Mouse (Mus musculus): ENCODE measurements at regions not wholly inside any gene's neighbourhood (a gene's known extent, or its start where the extent isn't known, plus 50 kb on each side); places are given as distances from the start of the nearest gene placed in this dataset.

GRCm38 (mm10) chr13:37479182-37479691, 134.2 kb downstream of the Ly86 start:
- 76% methylated on average over 7 of the region's 7 CpGs for WGBS
- no peak overlapping the region for H3K27ac ChIP-seq (replicated peaks; ENCODE audit: low read depth, low read length)
- H3K9ac ChIP-seq (replicated peaks; ENCODE audit: low read length): no peak overlapping the region
- H3K4me2 ChIP-seq (ENCODE audit: low read depth, low read length): no peak overlapping the region
- ATAC-seq (replicated peaks; ENCODE audit: insufficient number of reproducible peaks, low FRiP score, low TSS enrichment, low read depth) (no peak), DNase-seq (ENCODE audit: low spot score) (no peak)
- H3K27me3 ChIP-seq (ENCODE audit: control insufficient read depth, insufficient read depth, low read length): no peaks in the 10 kb centered on the region
- no peaks in the 10 kb centered on the region for H3K36me3 ChIP-seq (replicated peaks; ENCODE audit: control insufficient read depth, insufficient read depth, low read depth, low read length)
- H3K9me3 ChIP-seq (replicated peaks; ENCODE audit: control insufficient read depth, low read length): no peaks in the 10 kb centered on the region
- no peak overlapping the region for H3K4me3 ChIP-seq (ENCODE audit: low read depth, low read length)
- peaks cover 4% of the 10 kb centered on the region for H3K4me1 ChIP-seq (ENCODE audit: control insufficient read depth, insufficient read depth, low read length)

GRCm38 (mm10) chr13:37481514-37481913, 136.5 kb downstream of the Ly86 start:
- ATAC-seq (replicated peaks; ENCODE audit: insufficient number of reproducible peaks, low FRiP score, low TSS enrichment, low read depth) (no peak), DNase-seq (ENCODE audit: low spot score) (no peak)
- Histone ChIP-seq H3K36me3 (replicated peaks; ENCODE audit: control insufficient read depth, insufficient read depth, low read depth, low read length) (no peaks in the 10 kb centered on the region), H3K9ac (replicated peaks; ENCODE audit: low read length) (no peak overlapping the region), H3K27me3 (ENCODE audit: control insufficient read depth, insufficient read depth, low read length) (no peaks in the 10 kb centered on the region), H3K4me2 (ENCODE audit: low read depth, low read length) (no peak overlapping the region), H3K4me3 (ENCODE audit: low read depth, low read length) (no peak overlapping the region), H3K9me3 (replicated peaks; ENCODE audit: control insufficient read depth, low read length) (no peaks in the 10 kb centered on the region), H3K27ac (replicated peaks; ENCODE audit: low read depth, low read length) (no peak overlapping the region), H3K4me1 (ENCODE audit: control insufficient read depth, insufficient read depth, low read length) (peaks cover 4% of the 10 kb centered on the region)
- WGBS: 41% methylated on average over 5 of the region's 5 CpGs

GRCm38 (mm10) chr13:37482038-37482437, 137.0 kb downstream of the Ly86 start:
- H3K4me1 ChIP-seq (ENCODE audit: control insufficient read depth, insufficient read depth, low read length): peaks cover 4% of the 10 kb centered on the region
- WGBS: 47% methylated on average over 2 of the region's 2 CpGs
- H3K9me3 ChIP-seq (replicated peaks; ENCODE audit: control insufficient read depth, low read length): no peaks in the 10 kb centered on the region
- H3K4me3 ChIP-seq (ENCODE audit: low read depth, low read length): no peak overlapping the region
- no peak overlapping the region for H3K27ac ChIP-seq (replicated peaks; ENCODE audit: low read depth, low read length)
- no peaks in the 10 kb centered on the region for H3K27me3 ChIP-seq (ENCODE audit: control insufficient read depth, insufficient read depth, low read length)
- no peak for DNase-seq (ENCODE audit: low spot score)
- ATAC-seq (replicated peaks; ENCODE audit: insufficient number of reproducible peaks, low FRiP score, low TSS enrichment, low read depth): no peak
- H3K4me2 ChIP-seq (ENCODE audit: low read depth, low read length): no peak overlapping the region
- H3K36me3 ChIP-seq (replicated peaks; ENCODE audit: control insufficient read depth, insufficient read depth, low read depth, low read length): no peaks in the 10 kb centered on the region
- H3K9ac ChIP-seq (replicated peaks; ENCODE audit: low read length): peak overlapping the region; percentile 25; the same call in 1 of the 2 replicates

GRCm38 (mm10) chr13:37482589-37482988, 137.6 kb downstream of the Ly86 start:
- H3K27me3 ChIP-seq (ENCODE audit: control insufficient read depth, insufficient read depth, low read length): no peaks in the 10 kb centered on the region
- H3K9ac ChIP-seq (replicated peaks; ENCODE audit: low read length): peak overlapping the region; percentile 14; the same call in 1 of the 2 replicates
- DNase-seq (ENCODE audit: low spot score) (peak; percentile 80), ATAC-seq (replicated peaks; ENCODE audit: insufficient number of reproducible peaks, low FRiP score, low TSS enrichment, low read depth) (peak; percentile 30; the same call in 1 of the 2 replicates)
- no peaks in the 10 kb centered on the region for H3K9me3 ChIP-seq (replicated peaks; ENCODE audit: control insufficient read depth, low read length)
- peaks cover 4% of the 10 kb centered on the region for H3K4me1 ChIP-seq (ENCODE audit: control insufficient read depth, insufficient read depth, low read length)
- H3K4me3 ChIP-seq (ENCODE audit: low read depth, low read length): no peak overlapping the region
- 9% methylated on average over 10 of the region's 10 CpGs for WGBS
- no peak overlapping the region for H3K27ac ChIP-seq (replicated peaks; ENCODE audit: low read depth, low read length)
- H3K4me2 ChIP-seq (ENCODE audit: low read depth, low read length): no peak overlapping the region; the same call in 1 of the 2 replicates
- no peaks in the 10 kb centered on the region for H3K36me3 ChIP-seq (replicated peaks; ENCODE audit: control insufficient read depth, insufficient read depth, low read depth, low read length)

- peak; percentile 53 for DNase-seq (ENCODE audit: low spot score)
- Histone ChIP-seq H3K9me3 (replicated peaks; ENCODE audit: control insufficient read depth, low read length) (no peaks in the 10 kb centered on the region), H3K4me3 (ENCODE audit: low read depth, low read length) (no peak overlapping the region), H3K27ac (replicated peaks; ENCODE audit: low read depth, low read length) (no peak overlapping the region), H3K4me2 (ENCODE audit: low read depth, low read length) (peak overlapping the region; percentile 41), H3K4me1 (ENCODE audit: control insufficient read depth, insufficient read depth, low read length) (peaks cover 4% of the 10 kb centered on the region), H3K36me3 (replicated peaks; ENCODE audit: control insufficient read depth, insufficient read depth, low read depth, low read length) (no peaks in the 10 kb centered on the region), H3K9ac (replicated peaks; ENCODE audit: low read length) (peak overlapping the region; percentile 60), H3K27me3 (ENCODE audit: control insufficient read depth, insufficient read depth, low read length) (no peaks in the 10 kb centered on the region)
- ATAC-seq (replicated peaks; ENCODE audit: insufficient number of reproducible peaks, low FRiP score, low TSS enrichment, low read depth): peak; percentile 76
- 15% methylated on average over 17 of the region's 19 CpGs for WGBS
Observed at GRCm38 (mm10) chr13:37483010-37483855, 138.2 kb downstream of the Ly86 start.

GRCm38 (mm10) chr13:37484631-37485030, 139.6 kb downstream of the Ly86 start:
- DNase-seq (ENCODE audit: low spot score) (no peak), ATAC-seq (replicated peaks; ENCODE audit: insufficient number of reproducible peaks, low FRiP score, low TSS enrichment, low read depth) (no peak)
- Histone ChIP-seq H3K27me3 (ENCODE audit: control insufficient read depth, insufficient read depth, low read length) (no peaks in the 10 kb centered on the region), H3K9me3 (replicated peaks; ENCODE audit: control insufficient read depth, low read length) (no peaks in the 10 kb centered on the region), H3K4me2 (ENCODE audit: low read depth, low read length) (no peak overlapping the region), H3K27ac (replicated peaks; ENCODE audit: low read depth, low read length) (no peak overlapping the region), H3K4me3 (ENCODE audit: low read depth, low read length) (no peak overlapping the region), H3K4me1 (ENCODE audit: control insufficient read depth, insufficient read depth, low read length) (peaks cover 4% of the 10 kb centered on the region), H3K9ac (replicated peaks; ENCODE audit: low read length) (no peak overlapping the region), H3K36me3 (replicated peaks; ENCODE audit: control insufficient read depth, insufficient read depth, low read depth, low read length) (no peaks in the 10 kb centered on the region)
- 85% methylated on average over 4 of the region's 4 CpGs for WGBS

- Histone ChIP-seq H3K27ac (replicated peaks; ENCODE audit: low read depth, low read length) (no peak overlapping the region; the same call in 1 of the 2 replicates), H3K36me3 (replicated peaks; ENCODE audit: control insufficient read depth, insufficient read depth, low read depth, low read length) (no peaks in the 10 kb centered on the region)
- DNase-seq (ENCODE audit: low spot score): peak; percentile 67
Observed at GRCm38 (mm10) chr13:37492115-37493001, 147.3 kb downstream of the Ly86 start.

More at GRCm38 (mm10) chr13:37492115-37493001, 147.3 kb downstream of the Ly86 start:
- no peak overlapping the region for H3K9ac ChIP-seq (replicated peaks; ENCODE audit: low read length)
- ATAC-seq (replicated peaks; ENCODE audit: insufficient number of reproducible peaks, low FRiP score, low TSS enrichment, low read depth): peak; percentile 52; the same call in 1 of the 2 replicates
- H3K4me3 ChIP-seq (ENCODE audit: low read depth, low read length): no peak overlapping the region
- H3K4me2 ChIP-seq (ENCODE audit: low read depth, low read length): no peak overlapping the region
- WGBS: 56% methylated on average over 11 of the region's 11 CpGs
- no peaks in the 10 kb centered on the region for H3K9me3 ChIP-seq (replicated peaks; ENCODE audit: control insufficient read depth, low read length)
- no peaks in the 10 kb centered on the region for H3K4me1 ChIP-seq (ENCODE audit: control insufficient read depth, insufficient read depth, low read length)
- H3K27me3 ChIP-seq (ENCODE audit: control insufficient read depth, insufficient read depth, low read length): no peaks in the 10 kb centered on the region

All from embryonic facial prominence, embryonic 11.5 days (tissue).